Mouse (Mus musculus) hindbrain, embryonic 11.5 days (tissue): Measurements from ENCODE around the gene Olfr1347. TPM values are rescaled to one million over a fixed set of nuclear protein-coding genes. Genes with fewer than 3 reads are reported as not detected.
A peak's percentile ranks its signal among the peaks of the same experiment; 100 is the strongest.
"Not testable (repeated sequence)": the region's sequence is repeated elsewhere in the genome, so short reads cannot be mapped to it uniquely, and the experiment has no call there.

Experiments used
- ATAC-seq: fragments of 200-750 bp; cut with Nextera tagmentation; 2 replicates; pipeline ENCODE4 v1.8.0; 2017; ENCODE audit warnings: mild to moderate bottlenecking, moderate TSS enrichment, moderate library complexity; ENCODE audit not compliant: low FRiP score
- DNase-seq: peaks from one replicate; pipeline ENCODE4 v3.0.0-alpha.2; 2015; ENCODE audit warnings: low spot score
- H3K27ac ChIP-seq: fragments of 300-500 bp; sonication (generic); 2 replicates; pipeline ENCODE4 v1.5.1; 2014; ENCODE audit warnings: mild to moderate bottlenecking, low read depth, low read length
- H3K27me3 ChIP-seq: fragments of 300-500 bp; sonication (generic); 2 replicates; pipeline ENCODE4 v1.6.1; 2014; ENCODE audit warnings: mild to moderate bottlenecking, low read length, moderate library complexity, mixed read lengths; ENCODE audit not compliant: control insufficient read depth, insufficient read depth
- H3K36me3 ChIP-seq: fragments of 300-500 bp; sonication (generic); 2 replicates; pipeline ENCODE4 v1.6.1; 2014; ENCODE audit warnings: mild to moderate bottlenecking, low read length, moderate library complexity, mixed read lengths; ENCODE audit not compliant: control insufficient read depth, insufficient read depth
- H3K4me1 ChIP-seq: fragments of 300-500 bp; sonication (generic); replicated peaks from 2 replicates; pipeline ENCODE4 v1.6.1; 2014; ENCODE audit warnings: low read length, mixed read lengths; ENCODE audit not compliant: control insufficient read depth, insufficient read depth
- H3K4me2 ChIP-seq: fragments of 300-500 bp; sonication (generic); replicated peaks from 2 replicates; pipeline ENCODE4 v1.6.1; 2014; ENCODE audit warnings: mild to moderate bottlenecking, low read depth, low read length
- H3K4me3 ChIP-seq: fragments of 300-500 bp; sonication (generic); 2 replicates; pipeline ENCODE4 v1.5.1; 2014; ENCODE audit warnings: low read depth, low read length
- H3K9ac ChIP-seq: fragments of 300-500 bp; sonication (generic); 2 replicates; pipeline ENCODE4 v1.6.1; 2014; ENCODE audit warnings: low read depth, low read length
- H3K9me3 ChIP-seq: fragments of 300-500 bp; sonication (generic); 2 replicates; pipeline ENCODE4 v1.6.1; 2016; ENCODE audit warnings: low read length; ENCODE audit not compliant: control insufficient read depth
- WGBS: fragments of 180-500 bp; shearing (Covaris S2); extraction: QIAGEN DNeasy Blood & Tissue Kit; methylation state at CpG from one replicate; pipeline ENCODE4 v1.1.7; 2014; 5-methylcytosine and 5-hydroxymethylcytosine counted together
- polyA plus RNA-seq: library from polyadenylated mRNA; unstranded; fragments of >200 nt; fragmentation: Nextera tagmentation; extraction: Ambion mirVana; gene quantifications from 2 replicates; pipeline ENCODE4 v1.2.1, GENCODE M21; 2014

Olfr1347 gene
- polyA plus RNA-seq: not detected in 2 replicates

GRCm38 (mm10) chr7:6499655-6500054 lies at the start of gene Olfr1347:
Gene Olfr1347 (minus strand): TSS chr7:6499755.
- Histone ChIP-seq H3K27ac (no peak within 1 kb of the TSS), H3K4me1 (no peaks in the 10 kb centered on the region), H3K27me3 (no peaks in the 10 kb centered on the region), H3K36me3 (no peaks in the 10 kb centered on the region), H3K9me3 (0 out of 2 replicates have a peak, but pooled peaks cover 3% of the 10 kb centered on the region), H3K4me3 (no peak within 1 kb of the TSS), H3K9ac (no peak within 1 kb of the TSS), H3K4me2 (no peak within 1 kb of the TSS)
- DNase-seq (no peak), ATAC-seq (no peak)
- 68% methylated on average over 1 of the region's 1 CpGs for whole genome bisulfite sequencing

GRCm38 (mm10) chr7:6526141-6526540 lies 26.6 kb upstream of the Olfr1347 start:
- no peaks in the 10 kb centered on the region for H3K36me3 ChIP-seq
- no peak overlapping the region for H3K4me2 ChIP-seq
- H3K9ac ChIP-seq: no peak overlapping the region
- H3K9me3 ChIP-seq: no peaks in the 10 kb centered on the region
- WGBS: 66% methylated on average over 5 of the region's 5 CpGs
- DNase-seq (peak; percentile 40), ATAC-seq (no peak)
- H3K4me3 ChIP-seq: no peak overlapping the region
- H3K27me3 ChIP-seq: no peaks in the 10 kb centered on the region
- H3K4me1 ChIP-seq: no peaks in the 10 kb centered on the region
- H3K27ac ChIP-seq: no peak overlapping the region

GRCm38 (mm10) chr7:6525001-6525400 lies 25.4 kb upstream of the Olfr1347 start:
- no peaks in the 10 kb centered on the region for H3K9me3 ChIP-seq
- ATAC-seq: no peak
- H3K4me3 ChIP-seq: no peak overlapping the region
- H3K9ac ChIP-seq: no peak overlapping the region
- no peak overlapping the region for H3K4me2 ChIP-seq
- no peak for DNase-seq
- H3K27me3 ChIP-seq: no peaks in the 10 kb centered on the region
- H3K36me3 ChIP-seq: no peaks in the 10 kb centered on the region
- no peak overlapping the region for H3K27ac ChIP-seq
- 65% methylated on average over 3 of the region's 3 CpGs for WGBS
- H3K4me1 ChIP-seq: no peaks in the 10 kb centered on the region

- Histone ChIP-seq H3K4me3 (no peak within 1 kb of the TSS), H3K9ac (no peak within 1 kb of the TSS), H3K4me1 (no peaks in the 10 kb centered on the region), H3K36me3 (no peaks in the 10 kb centered on the region), H3K9me3 (no peaks in the 10 kb centered on the region), H3K27ac (no peak within 1 kb of the TSS), H3K27me3 (no peaks in the 10 kb centered on the region), H3K4me2 (no peak within 1 kb of the TSS)
- WGBS: 82% methylated on average over 5 of the region's 5 CpGs
- DNase-seq: no peak
- no peak for ATAC-seq
Measured at GRCm38 (mm10) chr7:6522850-6523249, 23.3 kb upstream of the Olfr1347 start, which contains the start of gene Olfr1349. Gene Olfr1349 (minus strand): TSS chr7:6522950.

- no peak for ATAC-seq
- Histone ChIP-seq H3K4me1 (no peaks in the 10 kb centered on the region), H3K9ac (no peak overlapping the region), H3K4me3 (no peak overlapping the region), H3K36me3 (no peaks in the 10 kb centered on the region), H3K9me3 (no peaks in the 10 kb centered on the region), H3K4me2 (no peak overlapping the region), H3K27ac (no peak overlapping the region), H3K27me3 (no peaks in the 10 kb centered on the region)
- WGBS: 50% methylated on average over 1 of the region's 1 CpGs
- DNase-seq: no peak
Measured at GRCm38 (mm10) chr7:6521666-6522065, 22.1 kb upstream of the Olfr1347 start.

- 89% methylated on average over 1 of the region's 1 CpGs for WGBS
- Histone ChIP-seq H3K36me3 (no peaks in the 10 kb centered on the region), H3K27me3 (no peaks in the 10 kb centered on the region), H3K27ac (no peak within 1 kb of the TSS), H3K4me2 (no peak within 1 kb of the TSS), H3K9ac (no peak within 1 kb of the TSS), H3K4me3 (no peak within 1 kb of the TSS), H3K9me3 (no peaks in the 10 kb centered on the region), H3K4me1 (no peaks in the 10 kb centered on the region)
- DNase-seq (no peak), ATAC-seq (no peak)
Measured at GRCm38 (mm10) chr7:6508648-6509047, 9.1 kb upstream of the Olfr1347 start, which contains the start of gene Olfr1348. Gene Olfr1348 (minus strand): TSS chr7:6508748.

GRCm38 (mm10) chr7:6486841-6487240 lies 12.7 kb downstream of the Olfr1347 start, which contains the start of gene Olfr5:
Gene Olfr5 (minus strand): TSS chr7:6486941.
- H3K4me2 ChIP-seq: no peak within 1 kb of the TSS
- no peak for ATAC-seq
- no peak for DNase-seq
- no peaks in the 10 kb centered on the region for H3K27me3 ChIP-seq
- H3K36me3 ChIP-seq: no peaks in the 10 kb centered on the region
- H3K27ac ChIP-seq: no peak within 1 kb of the TSS
- H3K4me3 ChIP-seq: no peak within 1 kb of the TSS
- no peaks in the 10 kb centered on the region for H3K9me3 ChIP-seq
- WGBS: 39% methylated on average over 2 of the region's 2 CpGs
- H3K9ac ChIP-seq: no peak within 1 kb of the TSS
- H3K4me1 ChIP-seq: no peaks in the 10 kb centered on the region

GRCm38 (mm10) chr7:6477633-6478032 lies 21.9 kb downstream of the Olfr1347 start:
- H3K4me1 ChIP-seq, H3K36me3 ChIP-seq, DNase-seq, H3K27ac ChIP-seq, H3K27me3 ChIP-seq, ATAC-seq, H3K4me3 ChIP-seq, H3K9me3 ChIP-seq, H3K4me2 ChIP-seq, H3K9ac ChIP-seq: not testable (repeated sequence)
- WGBS: 87% methylated on average over 2 of the region's 2 CpGs

- Histone ChIP-seq H3K36me3 (no peaks in the 10 kb centered on the region), H3K27ac (no peak within 1 kb of the TSS), H3K4me1 (no peaks in the 10 kb centered on the region), H3K27me3 (no peaks in the 10 kb centered on the region), H3K4me3 (no peak within 1 kb of the TSS), H3K9me3 (no peaks in the 10 kb centered on the region), H3K9ac (no peak within 1 kb of the TSS), H3K4me2 (no peak within 1 kb of the TSS)
- ATAC-seq (no peak), DNase-seq (no peak)
Measured at GRCm38 (mm10) chr7:6466951-6467350, 32.6 kb downstream of the Olfr1347 start, which contains the start of gene Olfr1346. Gene Olfr1346 (plus strand): TSS chr7:6467101.
